Mouse (Mus musculus): ENCODE data around the gene Pou2f1.
"Not testable (repeated sequence)": the region's sequence is repeated elsewhere in the genome, so short reads cannot be mapped to it uniquely, and the experiment has no call there.

The Pou2f1 gene

DNA sequence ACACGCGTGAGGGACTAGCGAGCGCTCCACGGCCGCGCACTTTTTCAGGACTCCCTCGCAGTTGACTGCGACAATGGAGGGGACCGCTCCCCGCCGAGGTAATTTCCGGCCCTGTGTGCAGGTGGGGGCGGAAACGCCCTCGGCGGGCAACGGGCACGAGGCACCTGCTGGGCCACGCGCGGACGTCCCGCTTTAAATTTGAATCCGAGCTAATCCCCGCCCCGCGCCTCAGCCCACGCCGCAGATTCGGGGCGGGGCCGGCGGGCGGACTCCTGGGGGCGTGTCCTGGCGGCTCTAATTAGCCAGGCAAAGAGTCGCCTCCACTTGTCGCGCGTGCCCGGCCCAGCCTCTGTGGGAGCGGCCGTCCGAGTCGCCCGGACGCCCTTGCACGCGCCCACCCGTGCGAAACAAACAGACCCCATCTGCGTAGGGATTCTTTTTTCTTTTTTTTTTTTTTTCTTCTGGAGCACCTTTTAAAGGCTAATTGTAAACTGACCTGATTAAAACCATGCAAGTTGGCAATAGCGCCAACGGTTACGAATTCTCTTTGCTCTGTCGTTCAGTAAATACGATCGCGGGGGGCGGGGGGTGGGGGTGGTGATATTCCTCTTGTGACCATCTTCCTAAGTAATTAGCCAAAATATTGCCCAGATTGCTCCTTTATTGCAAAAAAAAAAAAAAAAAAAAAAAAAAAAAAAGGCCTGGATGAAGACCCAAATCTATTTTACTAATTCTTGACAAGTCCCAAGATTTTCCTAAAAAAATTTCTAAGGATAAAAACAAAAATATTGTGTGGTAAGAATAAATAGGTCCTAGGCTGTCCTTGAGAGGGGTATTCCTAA lies 924 bp upstream of the Pou2f1 start:
- peak; percentile 88 for DNase-seq (ENCODE audit: low spot score)

- no peak for DNase-seq (ENCODE audit: low spot score)
These were observed 481 bp downstream of the Pou2f1 start for GRCm38 (mm10) chr1:166001904-166002489.

GRCm38 (mm10) chr1:166001121-166001903 lies 1.2 kb downstream of the Pou2f1 start:
- DNase-seq (ENCODE audit: low spot score) = peak; percentile 20

DNA sequence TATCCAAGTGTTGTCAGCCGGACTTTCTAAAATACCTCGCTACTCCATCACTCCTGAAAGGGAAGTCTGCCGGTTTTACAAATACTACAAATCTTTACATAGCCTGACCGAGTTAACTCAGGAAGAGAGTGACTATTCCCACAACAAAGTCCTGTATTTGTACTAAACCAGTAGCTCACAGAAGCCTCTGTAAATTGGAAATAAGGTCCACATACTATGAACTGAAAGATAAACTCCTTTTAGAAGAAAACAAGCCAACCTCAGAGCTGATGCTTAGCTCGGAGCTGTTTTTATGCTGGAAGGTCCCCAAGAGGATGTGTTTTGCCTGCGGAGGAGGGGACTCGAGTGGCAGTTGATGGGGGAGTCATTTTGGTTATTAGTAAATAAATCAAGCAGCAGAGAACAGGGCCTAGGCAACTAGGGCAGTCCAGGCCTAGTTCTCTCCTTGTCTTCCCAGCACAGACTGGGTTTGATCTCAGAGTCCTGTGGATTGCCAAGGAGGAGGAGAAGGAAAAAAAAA lies 1.8 kb downstream of the Pou2f1 start:
- peak; percentile 8 for DNase-seq (ENCODE audit: low spot score)

DNA sequence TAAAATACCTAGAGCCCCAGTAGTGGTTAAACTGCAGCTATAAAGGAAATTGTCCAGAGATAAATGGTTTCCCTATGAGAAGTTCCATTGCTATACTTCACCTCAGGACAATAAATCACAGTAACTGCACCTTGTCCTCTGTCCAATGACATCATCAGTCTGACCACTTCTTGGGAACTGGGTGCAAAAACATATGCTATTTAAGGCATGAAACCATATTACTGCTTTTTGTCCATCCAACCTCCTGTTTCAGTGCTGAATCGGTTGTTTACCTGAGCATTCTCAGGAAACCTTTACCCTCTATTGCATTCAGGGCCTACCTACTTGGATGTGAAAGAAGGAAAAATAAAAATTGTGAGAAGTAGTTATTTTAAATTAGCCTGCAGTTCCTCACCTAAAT lies 2.8 kb downstream of the Pou2f1 start:
- no peak for DNase-seq (ENCODE audit: low spot score)

DNA sequence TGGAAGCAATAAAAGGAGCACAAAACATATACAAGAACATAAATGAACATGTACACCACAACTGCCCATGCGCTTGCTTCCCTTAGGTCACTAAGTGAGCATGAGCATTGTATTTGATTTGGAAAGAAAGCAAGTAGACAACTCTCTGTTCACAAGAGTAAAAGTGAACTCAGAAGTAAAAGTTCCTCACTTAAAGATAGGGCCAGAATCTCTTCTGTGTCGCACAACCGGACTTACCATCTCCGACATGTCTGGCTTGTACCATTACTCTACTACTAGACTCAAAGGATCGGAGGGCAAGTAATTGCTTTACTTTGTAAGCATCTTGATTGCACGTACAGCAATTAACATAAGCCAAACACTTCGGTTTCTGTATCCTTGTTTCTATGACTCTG lies 6.8 kb downstream of the Pou2f1 start:
- DNase-seq (ENCODE audit: low spot score) = no peak

GRCm38 (mm10) chr1:165995011-165995660 lies 7.3 kb downstream of the Pou2f1 start:
- not testable (repeated sequence) for DNase-seq (ENCODE audit: low spot score)

DNA sequence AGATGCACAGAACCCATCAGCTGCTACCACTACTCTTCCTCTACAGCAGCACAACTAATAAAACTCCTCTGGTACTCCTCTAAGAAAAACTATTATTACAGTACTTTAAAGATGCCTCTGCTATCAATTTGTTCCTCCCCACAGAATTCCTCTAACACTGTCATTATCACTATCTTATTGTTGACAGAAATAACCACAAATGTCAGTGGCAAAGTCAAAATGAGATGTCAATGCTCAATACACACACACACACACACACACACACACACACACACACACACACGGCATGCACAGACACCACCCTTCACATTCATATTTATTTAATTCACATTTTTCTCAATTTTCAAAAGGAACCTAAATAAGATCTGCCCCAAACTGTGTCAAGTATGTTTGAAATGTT lies 8.2 kb downstream of the Pou2f1 start:
- DNase-seq (ENCODE audit: low spot score) = no peak

DNA sequence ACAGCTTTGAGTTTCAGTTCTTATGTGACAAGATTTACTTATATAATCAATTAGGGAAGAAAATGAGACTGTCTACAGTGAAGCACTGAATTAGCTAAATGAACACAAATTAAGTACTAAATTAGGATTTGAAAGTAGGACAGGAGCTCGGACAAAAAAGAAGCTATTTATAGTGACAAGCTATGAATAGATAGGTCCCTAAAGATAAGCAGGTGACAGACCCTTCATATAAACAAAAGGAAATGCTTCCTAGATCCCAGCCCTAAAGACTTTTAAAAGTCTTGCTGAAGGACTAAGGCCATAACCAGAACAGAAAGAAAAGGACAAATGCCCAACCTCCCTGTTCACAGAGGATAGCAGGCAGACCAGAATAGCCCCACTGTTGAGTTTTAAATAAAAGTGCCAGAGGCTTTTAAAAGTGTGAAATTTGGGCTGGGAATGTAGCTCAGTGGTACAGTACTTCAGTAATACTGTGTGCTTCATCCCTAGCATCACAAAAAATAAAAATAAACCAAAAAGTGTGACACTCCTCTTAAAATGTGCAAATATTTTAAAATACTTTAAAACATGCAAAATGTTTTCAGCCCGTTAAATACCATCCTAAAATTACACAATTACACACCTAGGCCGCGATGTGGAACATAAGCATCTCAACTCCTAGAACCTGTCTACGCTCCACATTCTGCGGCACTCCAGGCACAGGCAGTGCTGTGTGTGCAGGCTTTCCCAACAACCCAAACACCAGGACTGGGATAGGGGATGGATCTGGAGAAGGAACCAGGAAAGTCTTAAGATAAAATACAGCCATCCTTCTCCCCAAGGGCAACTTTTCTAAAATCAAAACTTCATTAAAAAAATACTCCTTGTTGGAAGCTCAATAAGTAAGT lies 9.0 kb downstream of the Pou2f1 start:
- no peak for DNase-seq (ENCODE audit: low spot score)

DNA sequence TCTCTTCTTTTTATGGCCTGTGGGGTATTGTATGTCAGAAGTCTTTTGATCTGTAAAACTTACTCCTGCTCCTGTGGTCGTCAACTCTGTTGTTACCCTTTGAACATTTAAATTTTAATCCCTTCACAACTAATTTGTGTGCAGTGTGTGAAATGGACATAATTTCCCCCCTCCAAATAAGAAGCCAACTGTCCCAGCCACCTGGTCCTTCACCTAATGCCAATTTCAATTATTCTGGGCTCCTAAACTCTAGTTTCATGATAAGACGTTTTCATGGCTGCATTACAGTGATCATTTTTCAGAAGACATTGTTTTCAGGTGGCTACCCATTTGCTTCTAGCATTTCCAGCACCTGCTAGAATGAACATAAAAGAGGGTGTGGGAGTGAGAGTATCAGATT lies 13.9 kb downstream of the Pou2f1 start:
- no peak for DNase-seq (ENCODE audit: low spot score)

DNA sequence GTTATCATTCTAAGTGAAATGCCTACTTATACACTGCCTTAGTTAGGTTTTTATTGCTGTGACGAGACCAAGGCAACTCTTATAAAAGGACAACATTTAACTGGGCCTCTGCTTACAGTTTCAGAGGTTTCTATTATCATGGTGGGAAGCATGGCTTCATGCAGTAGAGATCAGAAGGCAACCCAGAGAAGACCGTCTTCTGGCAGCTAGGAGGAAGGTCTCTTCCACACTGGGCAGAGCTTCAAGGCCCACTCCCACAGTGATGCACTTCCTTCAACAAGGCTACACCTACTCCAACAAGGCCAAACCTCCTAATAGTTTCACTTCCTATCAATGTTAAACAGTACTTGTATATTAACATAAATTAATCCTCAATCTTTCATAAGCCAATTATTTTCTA lies 14.4 kb downstream of the Pou2f1 start:
- no peak for DNase-seq (ENCODE audit: low spot score)

- DNase-seq (ENCODE audit: low spot score) = no peak
These were observed 16.6 kb downstream of the Pou2f1 start for GRCm38 (mm10) chr1:165985743-165986360.

DNA sequence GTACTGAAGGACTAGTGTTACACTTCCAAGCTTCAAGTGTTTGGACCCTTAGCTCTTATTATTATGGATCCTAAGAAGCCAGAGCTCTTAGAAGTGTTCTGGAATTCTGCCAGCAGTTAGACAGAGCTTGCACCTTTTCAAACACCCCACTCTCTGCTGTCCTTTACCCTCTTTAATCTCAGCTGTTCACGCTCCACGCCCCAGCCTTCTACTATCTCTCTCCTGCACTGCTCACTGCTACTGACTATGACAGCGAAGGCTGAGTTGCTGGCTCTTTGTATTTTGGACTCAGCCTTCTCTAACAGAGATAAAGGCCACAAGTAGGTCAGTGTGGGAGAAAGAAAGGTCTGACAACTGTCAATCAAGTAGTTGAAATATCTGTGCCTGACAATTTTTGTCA lies 17.3 kb downstream of the Pou2f1 start:
- DNase-seq (ENCODE audit: low spot score) = no peak

- DNase-seq (ENCODE audit: low spot score) = no peak
These were observed 25.6 kb downstream of the Pou2f1 start for GRCm38 (mm10) chr1:165976672-165977448.

GRCm38 (mm10) chr1:165969001-165969690 lies 33.3 kb downstream of the Pou2f1 start:
- no peak for DNase-seq (ENCODE audit: low spot score)

DNA sequence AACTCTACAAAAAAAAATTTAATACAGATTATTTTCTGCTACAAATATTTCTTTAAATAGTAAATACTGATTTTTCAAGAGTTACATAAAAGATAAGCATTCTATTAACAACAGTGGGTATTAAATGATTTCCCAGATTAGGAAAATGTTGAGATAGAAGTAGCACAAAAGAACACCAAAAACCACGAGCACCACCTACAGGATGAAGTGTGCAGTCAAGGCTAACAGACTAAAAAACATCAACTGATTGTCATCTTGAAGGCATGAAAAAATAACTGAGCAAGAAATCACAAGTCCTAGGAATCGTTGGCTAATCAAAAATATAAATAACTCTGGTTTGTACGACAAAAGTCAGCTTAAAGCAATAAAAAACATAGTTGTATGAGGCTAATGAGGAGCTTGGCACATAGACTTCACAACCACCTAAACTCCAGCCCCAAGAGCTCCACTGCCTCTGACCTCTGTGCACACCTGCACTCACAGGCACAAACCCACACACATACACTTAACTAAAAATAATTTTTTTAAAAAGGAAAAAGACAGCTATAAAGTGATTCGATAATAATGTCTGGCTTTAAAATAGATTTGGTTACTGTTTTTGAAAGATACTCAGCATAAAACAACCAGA lies 35.3 kb downstream of the Pou2f1 start:
- no peak for DNase-seq (ENCODE audit: low spot score)

- no peak for DNase-seq (ENCODE audit: low spot score)
These were observed 36.1 kb downstream of the Pou2f1 start for GRCm38 (mm10) chr1:165966156-165966914.
